Mouse (Mus musculus) thymus, adult 2 months (tissue): ENCODE results near the gene Mapk8ip1. TPM values are rescaled to one million over a fixed set of nuclear protein-coding genes. Genes with fewer than 3 reads are reported as not detected.

ENCODE experiments used
- DNase-seq: peaks from one replicate; pipeline ENCODE4 v3.0.0; 2021
- H3K27ac ChIP-seq: fragments of 200-500 bp; 2 replicates; pipeline ENCODE4 v1.5.1; 2012; ENCODE audit warnings: low read length, control low read depth; ENCODE audit not compliant: control insufficient read depth, insufficient read depth
- H3K27me3 ChIP-seq: fragments of 200-500 bp; 2 replicates; pipeline ENCODE4 v1.6.1; 2012; ENCODE audit warnings: mild to moderate bottlenecking, low read length, moderate library complexity, mixed read lengths; ENCODE audit not compliant: control insufficient read depth, insufficient read depth
- H3K36me3 ChIP-seq: fragments of 200-500 bp; 2 replicates; pipeline ENCODE4 v1.6.1; 2012; ENCODE audit warnings: mild to moderate bottlenecking, low read length, moderate library complexity; ENCODE audit not compliant: control insufficient read depth, insufficient read depth
- H3K4me1 ChIP-seq: fragments of 200-500 bp; replicated peaks from 2 replicates; pipeline ENCODE4 v1.6.1; 2012; ENCODE audit warnings: low read length; ENCODE audit not compliant: control insufficient read depth, insufficient read depth
- H3K4me3 ChIP-seq: fragments of 200-500 bp; 2 replicates; pipeline ENCODE4 v1.5.1; 2012; ENCODE audit warnings: mild to moderate bottlenecking, low read length, control low read depth, moderate library complexity; ENCODE audit not compliant: control insufficient read depth, insufficient read depth
- CTCF ChIP-seq: fragments of 200-500 bp; IDR thresholded peaks from 2 replicates; pipeline ENCODE4 v1.5.1; 2012; ENCODE audit warnings: mild to moderate bottlenecking, control low read depth, low read length, moderate library complexity, borderline replicate concordance; ENCODE audit not compliant: control insufficient read depth, poor library complexity, insufficient read depth; ENCODE audit errors: extremely low read depth
- POLR2A ChIP-seq: fragments of 200-500 bp; IDR thresholded peaks from 2 replicates; pipeline ENCODE4 v1.6.1; 2012; ENCODE audit warnings: mild to moderate bottlenecking, low read length, control low read depth, moderate library complexity; ENCODE audit not compliant: control insufficient read depth, poor library complexity, insufficient read depth; ENCODE audit errors: extremely low read depth
- WGBS: fragments of 180-500 bp; shearing (Covaris S2); methylation state at CpG from one replicate; pipeline ENCODE4 v1.1.7; 2018; 5-methylcytosine and 5-hydroxymethylcytosine counted together
- polyA plus RNA-seq: library from polyadenylated mRNA; depleted of rRNA; stranded (reverse); fragments of >200 nt; gene quantifications from 2 replicates; pipeline ENCODE4 v1.2.3, GENCODE M21; 2012

The Mapk8ip1 gene
- polyA plus RNA-seq, 1 experiment: 11.4 TPM

DNA sequence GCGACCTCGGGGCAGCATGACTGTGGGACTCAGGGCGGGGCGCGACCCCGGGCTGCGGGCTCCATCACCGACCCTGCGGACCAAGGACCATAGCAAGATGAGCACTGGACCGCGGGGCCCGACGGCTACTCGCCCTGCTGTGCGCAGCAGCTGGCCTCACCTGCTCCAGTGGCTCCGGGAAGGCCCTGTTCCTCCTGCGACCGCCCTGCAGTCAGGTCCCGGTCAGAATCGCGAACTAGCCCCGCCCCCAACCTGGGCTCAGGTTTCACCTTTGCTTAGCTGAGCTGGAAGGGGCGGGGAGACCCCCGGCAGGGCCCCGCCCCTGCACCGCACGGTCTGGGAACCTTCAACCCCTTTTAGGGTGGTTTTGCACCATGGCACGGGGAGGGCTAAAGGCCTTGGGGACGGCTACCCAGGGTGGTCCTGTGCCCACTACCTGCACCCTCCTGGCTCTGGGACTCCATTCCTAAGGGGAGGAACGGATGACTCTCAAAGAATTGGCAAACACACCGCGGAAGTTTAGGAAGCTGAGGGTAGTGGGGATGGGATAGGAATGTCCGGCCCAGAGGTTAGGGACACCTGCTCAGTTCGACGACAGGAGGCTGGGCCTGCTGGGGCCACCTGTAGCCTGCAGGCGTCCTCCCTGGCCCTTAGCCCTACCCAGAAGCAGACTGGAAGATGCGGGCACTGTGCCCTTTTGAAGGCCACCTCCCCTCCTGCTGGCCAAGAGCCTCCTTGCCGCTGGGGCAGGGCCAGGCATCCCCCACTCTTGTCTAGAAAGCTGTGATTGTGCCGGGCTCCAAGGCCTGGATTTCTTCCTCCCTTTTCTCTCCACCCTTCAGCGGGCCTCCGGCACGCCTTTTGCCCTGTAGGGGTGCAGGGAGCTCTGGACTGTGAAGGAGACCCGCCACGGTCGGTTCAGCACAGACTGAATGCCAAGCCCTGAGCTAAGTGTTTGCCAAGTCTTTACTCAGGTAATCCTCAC is 29.9 kb downstream of the Mapk8ip1 start:
- TF ChIP-seq CTCF (no peak), POLR2A (no peak)
- no peak overlapping the region for H3K27ac ChIP-seq
- no peaks in the 10 kb centered on the region for H3K27me3 ChIP-seq
- DNase-seq: peak; percentile 27
- no peaks in the 10 kb centered on the region for H3K36me3 ChIP-seq
- H3K4me1 ChIP-seq: peaks cover 48% of the 10 kb centered on the region
- peak overlapping the region; percentile 40 for H3K4me3 ChIP-seq
- WGBS: 25% methylated on average over 45 of the region's 45 CpGs

DNA sequence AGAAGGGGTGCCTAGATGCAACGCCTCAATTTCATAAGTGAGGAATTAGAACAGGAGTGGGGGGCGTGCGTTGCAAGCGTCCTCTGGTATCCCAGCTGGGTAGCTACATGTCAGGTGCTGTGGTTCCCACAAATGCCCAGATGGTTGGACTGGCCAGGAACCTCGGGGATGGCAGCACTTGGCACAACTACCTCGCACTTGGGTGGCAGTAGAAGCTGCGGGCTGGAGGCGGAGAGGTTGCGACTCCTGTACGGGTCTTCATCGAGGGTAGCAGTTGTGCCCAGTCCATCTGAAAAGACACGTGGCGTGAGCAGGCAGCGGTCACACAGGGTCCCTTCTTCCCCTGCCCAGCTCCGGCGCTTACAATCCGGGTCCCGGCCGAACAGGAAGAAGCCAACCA is 30.7 kb downstream of the Mapk8ip1 start:
- peaks cover 43% of the 10 kb centered on the region for H3K4me1 ChIP-seq
- H3K27me3 ChIP-seq: no peaks in the 10 kb centered on the region
- WGBS: 28% methylated on average over 19 of the region's 19 CpGs
- TF ChIP-seq CTCF (no peak), POLR2A (no peak)
- DNase-seq: no peak
- peak overlapping the region; percentile 40 for H3K4me3 ChIP-seq
- no peaks in the 10 kb centered on the region for H3K36me3 ChIP-seq
- no peak overlapping the region for H3K27ac ChIP-seq

GRCm38 (mm10) chr2:92367383-92368029 is 33.6 kb downstream of the Mapk8ip1 start:
- DNase-seq: no peak
- H3K4me3 ChIP-seq: no peak overlapping the region
- WGBS: 57% methylated on average over 20 of the region's 20 CpGs

DNA sequence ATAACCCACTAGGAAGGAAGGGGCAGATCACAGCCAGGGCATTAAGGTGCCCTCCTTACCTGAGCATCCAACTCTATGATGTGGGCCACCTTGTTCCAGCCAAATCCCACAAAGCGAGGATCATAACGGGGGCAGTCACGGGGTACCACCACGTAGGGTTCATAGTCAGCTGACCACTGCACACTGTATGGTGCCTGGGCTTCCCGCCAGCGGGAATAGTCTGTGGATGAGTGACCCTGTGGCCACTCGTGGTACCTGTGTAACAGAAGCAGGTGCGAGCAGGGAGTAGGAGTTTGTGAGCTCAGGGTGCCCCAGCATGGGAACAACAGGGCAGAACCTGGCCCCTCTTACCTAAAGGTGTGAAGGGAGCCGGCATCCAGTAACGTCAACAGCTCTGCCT is 35.5 kb downstream of the Mapk8ip1 start:
- no peak for TF ChIP-seq POLR2A
- no peak for TF ChIP-seq CTCF
- peaks cover 6% of the 10 kb centered on the region; the same call in 1 of the 2 replicates for H3K4me1 ChIP-seq
- H3K27ac ChIP-seq: no peak overlapping the region
- 95% methylated on average over 10 of the region's 10 CpGs for WGBS
- H3K36me3 ChIP-seq: no peaks in the 10 kb centered on the region
- no peak overlapping the region for H3K4me3 ChIP-seq
- H3K27me3 ChIP-seq: no peaks in the 10 kb centered on the region
- DNase-seq: no peak

More at GRCm38 (mm10) chr2:92367383-92368029, 33.6 kb downstream of the Mapk8ip1 start:
- Histone ChIP-seq H3K27ac (no peak overlapping the region), H3K27me3 (no peaks in the 10 kb centered on the region), H3K4me1 (peaks cover 24% of the 10 kb centered on the region), H3K36me3 (no peaks in the 10 kb centered on the region)
- no peak for TF ChIP-seq POLR2A
- TF ChIP-seq CTCF: no peak

GRCm38 (mm10) chr2:92364086-92364485 is 37.0 kb downstream of the Mapk8ip1 start:
- no peak for DNase-seq
- no peak overlapping the region for H3K4me3 ChIP-seq
- H3K27ac ChIP-seq: no peak overlapping the region
- TF ChIP-seq CTCF (no peak), POLR2A (no peak)
- H3K4me1 ChIP-seq: peaks cover 6% of the 10 kb centered on the region; the same call in 1 of the 2 replicates
- H3K36me3 ChIP-seq: peaks cover 13% of the 10 kb centered on the region
- 97% methylated on average over 4 of the region's 4 CpGs for WGBS
- no peaks in the 10 kb centered on the region for H3K27me3 ChIP-seq

- no peaks in the 10 kb centered on the region for H3K27me3 ChIP-seq
- no peak overlapping the region for H3K27ac ChIP-seq
- no peak for DNase-seq
- TF ChIP-seq CTCF (no peak), POLR2A (no peak)
- no peak overlapping the region for H3K4me3 ChIP-seq
- WGBS: 96% methylated on average over 6 of the region's 6 CpGs
- H3K4me1 ChIP-seq: peaks cover 6% of the 10 kb centered on the region; the same call in 1 of the 2 replicates
- H3K36me3 ChIP-seq: peaks cover 24% of the 10 kb centered on the region
Observed at GRCm38 (mm10) chr2:92362571-92363228, 38.4 kb downstream of the Mapk8ip1 start.
